Mouse (Mus musculus): ENCODE results near the gene Rpl39. TPM values are rescaled to one million over a fixed set of nuclear protein-coding genes. Genes with fewer than 3 reads are reported as not detected.
"Not testable (repeated sequence)": the region's sequence is repeated elsewhere in the genome, so short reads cannot be mapped to it uniquely, and the experiment has no call there.

The Rpl39 gene
- total RNA-seq (2017), result 1,433 to 1,582 TPM (median 1,501 TPM) in 3 replicates

DNA sequence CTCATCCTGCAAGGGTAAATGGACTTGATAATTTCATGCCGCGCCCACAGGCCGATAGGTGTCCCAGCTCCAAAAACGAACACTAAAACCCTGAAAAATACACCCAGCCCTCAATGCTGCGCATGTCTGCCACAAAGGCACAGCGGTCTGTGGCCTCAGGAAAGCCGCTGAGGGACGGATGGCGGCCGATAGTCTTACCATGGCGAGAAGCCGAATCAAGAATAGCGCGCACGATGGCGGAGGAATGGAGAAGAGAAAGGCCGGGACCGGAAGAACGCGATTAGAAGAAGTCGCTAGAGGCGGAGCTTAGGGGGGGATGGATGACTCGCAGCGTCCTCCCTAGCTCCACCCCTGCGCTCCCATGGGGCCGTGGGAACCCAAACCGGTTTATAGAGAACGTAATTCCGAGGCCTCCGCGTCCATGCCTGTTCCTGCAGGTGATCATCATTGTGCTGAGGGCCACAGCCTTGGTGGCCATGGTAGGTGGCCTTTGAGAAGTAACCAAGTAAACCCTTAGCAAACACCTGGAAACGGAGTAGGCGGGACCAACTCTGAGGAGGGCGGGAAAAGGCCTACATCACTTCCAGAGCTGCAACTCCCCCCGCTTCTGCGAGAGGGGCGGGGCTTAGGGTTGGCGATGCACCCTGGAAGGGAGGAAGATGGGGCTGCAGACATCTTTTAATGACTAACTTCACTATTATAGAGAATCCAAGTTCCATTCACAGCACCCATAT is at the start of gene Rpl39:
Rpl39 (minus strand) TSS at position 476 of the 734 bp plus-strand sequence.
- peak; percentile 93 for ATAC-seq (replicated peaks; ENCODE audit: insufficient number of reproducible peaks, low FRiP score, low TSS enrichment, poor library complexity, severe bottlenecking)

DNA sequence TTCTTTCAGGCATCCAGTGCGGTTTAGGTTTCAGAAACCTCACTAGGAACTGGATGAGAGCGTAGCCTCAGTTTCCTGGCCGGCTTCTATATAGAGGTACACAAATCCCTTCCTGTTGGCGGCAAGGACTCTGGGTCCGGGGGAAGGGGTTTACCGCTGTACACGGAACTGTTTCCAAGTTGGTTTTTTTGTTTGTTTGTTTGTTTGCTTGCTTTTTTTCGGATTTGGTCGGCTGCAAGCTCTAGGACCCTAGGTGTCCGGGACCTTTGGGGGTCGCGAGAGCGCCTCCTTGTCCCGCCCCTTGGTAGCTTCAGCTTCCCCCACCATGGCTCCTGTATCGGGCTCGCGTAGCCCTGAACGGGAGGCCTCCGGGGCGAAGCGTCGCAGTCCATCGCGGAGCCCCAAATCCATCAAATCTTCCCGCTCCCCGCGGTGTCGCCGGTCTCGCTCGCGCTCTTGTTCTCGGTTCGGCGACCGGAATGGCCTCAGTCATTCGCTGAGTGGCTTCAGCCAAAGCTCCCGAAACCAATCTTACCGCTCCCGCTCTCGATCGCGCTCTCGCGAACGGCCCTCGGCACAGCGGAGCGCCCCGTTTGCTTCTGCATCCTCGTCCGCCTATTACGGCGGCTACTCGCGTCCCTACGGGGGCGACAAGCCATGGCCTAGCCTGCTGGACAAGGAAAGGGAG is 41.6 kb upstream of the Rpl39 start, which contains the start of gene Nkap:
Nkap (plus strand) TSS at position 125 of the 688 bp plus-strand sequence.
- ATAC-seq (replicated peaks; ENCODE audit: insufficient number of reproducible peaks, low FRiP score, low TSS enrichment, poor library complexity, severe bottlenecking), result peak; percentile 93

DNA sequence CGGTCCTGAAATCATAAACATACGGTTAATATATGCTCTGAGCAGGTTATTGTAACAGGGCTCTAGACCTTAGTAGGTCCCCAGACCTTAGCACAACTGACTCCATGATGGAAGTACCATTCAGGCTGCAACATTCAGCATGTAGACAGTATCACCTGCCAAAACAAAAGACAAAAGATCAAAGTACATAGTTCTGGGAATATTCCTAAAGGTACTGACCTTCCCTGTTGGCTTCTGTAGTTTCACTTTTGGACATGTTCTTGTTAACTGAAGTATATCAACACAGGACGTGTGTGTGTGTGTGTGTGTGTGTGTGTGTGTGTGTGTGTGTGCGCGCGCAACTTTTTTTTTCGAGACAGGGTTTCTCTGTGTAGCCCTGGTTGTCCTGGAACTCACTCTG is 40.3 kb upstream of the Rpl39 start:
- ATAC-seq (replicated peaks; ENCODE audit: insufficient number of reproducible peaks, low FRiP score, low TSS enrichment, poor library complexity, severe bottlenecking), result no peak

DNA sequence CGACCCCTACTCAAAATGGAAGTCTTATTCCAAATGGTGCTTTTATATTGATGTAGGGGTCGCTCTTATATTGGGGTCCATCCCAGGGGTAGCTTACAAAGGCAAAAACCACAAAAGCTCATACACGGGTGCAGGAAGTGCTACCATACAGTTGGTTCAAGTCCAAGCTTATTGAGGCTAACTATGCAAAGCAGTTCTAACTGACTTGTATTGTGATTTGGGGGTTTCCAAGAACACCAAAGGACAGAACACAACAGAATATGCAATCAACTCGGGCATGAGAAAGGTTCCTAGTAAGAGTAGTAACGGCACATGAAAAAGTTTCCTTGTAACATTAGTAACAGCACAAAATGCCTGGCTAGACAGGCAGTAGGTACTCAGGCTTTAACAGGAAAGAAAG is 35.0 kb upstream of the Rpl39 start:
- no peak for ATAC-seq (replicated peaks; ENCODE audit: insufficient number of reproducible peaks, low FRiP score, low TSS enrichment, poor library complexity, severe bottlenecking)

DNA sequence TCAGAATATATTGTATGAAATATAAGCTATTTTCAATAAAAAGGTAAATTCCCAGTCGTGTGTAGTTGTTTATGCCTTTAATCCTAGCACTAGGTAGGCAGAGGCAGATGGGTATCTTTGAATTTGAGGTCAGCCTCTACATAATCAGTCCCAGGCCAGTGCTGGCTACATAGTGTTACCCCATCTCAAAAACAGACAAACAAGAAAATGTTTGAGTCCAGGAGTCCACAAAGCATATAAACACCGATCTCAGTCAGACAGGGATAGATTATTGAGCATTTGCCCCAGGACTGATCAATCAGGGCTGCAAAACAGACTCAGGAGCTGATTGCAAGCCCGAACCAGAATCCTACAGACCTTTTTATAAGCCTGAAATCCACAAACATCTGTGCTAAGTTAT is 34.4 kb upstream of the Rpl39 start:
- no peak for ATAC-seq (replicated peaks; ENCODE audit: insufficient number of reproducible peaks, low FRiP score, low TSS enrichment, poor library complexity, severe bottlenecking)

DNA sequence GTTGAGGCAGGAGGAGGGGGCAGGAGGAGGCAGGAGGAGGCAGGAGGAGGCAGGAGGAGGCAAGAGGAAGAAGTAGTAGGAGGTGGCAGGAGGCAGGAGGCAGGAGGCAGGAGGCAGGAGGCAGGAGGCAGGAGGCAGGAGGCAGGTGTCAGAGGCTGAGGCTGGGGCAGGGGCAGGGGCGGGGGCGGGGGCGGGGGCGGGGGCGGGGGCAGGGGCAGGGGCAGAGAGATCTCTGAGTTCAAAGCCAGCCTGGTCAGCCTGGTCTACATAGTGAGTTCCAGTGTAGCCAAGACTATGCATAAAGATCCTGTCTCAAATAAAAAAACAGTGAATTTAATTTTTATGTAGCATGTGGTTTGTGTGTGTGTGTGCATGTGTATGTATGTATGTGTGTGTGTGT is 31.9 kb upstream of the Rpl39 start:
- ATAC-seq (replicated peaks; ENCODE audit: insufficient number of reproducible peaks, low FRiP score, low TSS enrichment, poor library complexity, severe bottlenecking), result no peak

DNA sequence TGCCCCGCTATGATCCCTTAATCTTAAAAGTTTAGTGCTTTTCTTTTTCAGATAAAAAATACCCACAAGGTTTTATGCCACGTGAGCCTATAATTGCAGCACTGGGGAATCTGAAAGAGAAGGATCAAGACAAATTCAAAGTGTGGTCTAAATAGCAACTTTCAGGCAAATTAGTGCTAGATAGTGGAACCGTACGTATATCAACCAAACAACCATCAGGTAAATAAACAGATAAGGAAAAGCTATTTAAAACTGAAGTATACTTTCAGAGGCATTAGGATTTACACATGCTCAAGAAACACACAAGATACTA is 25.6 kb upstream of the Rpl39 start:
- ATAC-seq (replicated peaks; ENCODE audit: insufficient number of reproducible peaks, low FRiP score, low TSS enrichment, poor library complexity, severe bottlenecking), result no peak

DNA sequence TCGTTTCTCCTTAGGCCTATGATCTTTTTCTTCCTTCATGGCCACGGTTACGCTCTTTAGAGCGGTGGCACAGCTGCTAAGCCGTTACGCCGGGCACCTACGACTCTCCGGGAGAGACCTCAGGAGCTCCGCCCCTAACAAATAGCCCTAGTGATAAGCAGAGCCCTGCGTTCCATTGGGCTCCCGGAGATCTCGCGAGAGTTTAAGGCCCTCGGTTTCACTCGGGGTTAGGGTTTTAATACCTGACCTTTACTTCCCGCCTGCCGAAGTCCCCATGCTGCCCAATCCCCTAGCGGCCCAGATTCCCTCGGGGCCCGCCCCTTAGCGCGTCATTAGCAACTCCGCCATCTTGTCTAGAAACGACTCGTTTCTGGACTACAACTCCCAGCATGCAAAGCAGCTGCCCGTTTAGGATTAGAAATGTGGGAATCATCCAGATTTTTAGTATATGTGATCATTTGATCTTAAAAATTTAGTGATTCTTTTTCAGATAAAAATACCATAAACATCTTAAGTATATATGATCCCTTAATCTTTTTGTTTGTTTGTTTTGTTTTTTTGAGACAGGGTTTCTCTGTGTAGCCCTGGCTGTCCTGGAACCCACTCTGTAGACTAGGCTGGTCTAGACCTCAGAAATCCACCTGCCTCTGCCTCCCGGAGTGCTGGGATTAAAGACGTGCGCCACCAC is 25.1 kb upstream of the Rpl39 start, which contains the start of gene Upf3b:
Upf3b (minus strand) TSS at position 130 of the 688 bp plus-strand sequence.
- peak; percentile 100 for ATAC-seq (replicated peaks; ENCODE audit: insufficient number of reproducible peaks, low FRiP score, low TSS enrichment, poor library complexity, severe bottlenecking)

DNA sequence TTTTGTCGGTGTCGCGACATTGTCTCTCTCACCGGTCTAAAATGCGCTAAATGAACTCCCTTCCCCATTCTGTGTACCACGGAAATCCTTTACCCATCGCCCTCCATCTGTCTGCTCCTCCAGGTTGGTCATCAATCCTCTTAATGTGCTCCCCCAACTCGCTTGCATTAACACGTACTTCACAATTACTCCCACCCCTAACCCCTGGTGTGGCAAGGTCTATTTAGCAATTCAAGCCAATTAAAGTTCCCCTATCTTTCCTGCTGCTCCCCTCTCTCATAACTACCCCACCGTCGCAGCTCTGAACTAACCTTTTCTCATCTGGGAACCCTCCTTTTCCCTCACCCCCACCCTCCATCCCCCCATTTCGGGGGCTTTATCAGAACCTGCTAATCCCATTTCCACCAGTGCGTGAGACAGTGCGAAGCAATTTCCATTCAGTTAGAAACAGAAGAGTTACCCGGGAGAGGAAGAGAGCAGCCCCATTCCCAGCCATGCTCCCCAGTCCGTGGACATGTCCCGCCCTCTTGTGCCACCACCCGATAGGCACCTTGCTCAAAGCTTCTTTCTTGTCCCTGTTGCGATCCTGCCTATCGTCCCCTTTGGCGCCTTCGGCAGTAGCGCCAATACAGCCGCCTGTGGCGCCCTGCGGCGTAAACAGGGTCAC is 24.5 kb upstream of the Rpl39 start:
- ATAC-seq (replicated peaks; ENCODE audit: insufficient number of reproducible peaks, low FRiP score, low TSS enrichment, poor library complexity, severe bottlenecking), result no peak

DNA sequence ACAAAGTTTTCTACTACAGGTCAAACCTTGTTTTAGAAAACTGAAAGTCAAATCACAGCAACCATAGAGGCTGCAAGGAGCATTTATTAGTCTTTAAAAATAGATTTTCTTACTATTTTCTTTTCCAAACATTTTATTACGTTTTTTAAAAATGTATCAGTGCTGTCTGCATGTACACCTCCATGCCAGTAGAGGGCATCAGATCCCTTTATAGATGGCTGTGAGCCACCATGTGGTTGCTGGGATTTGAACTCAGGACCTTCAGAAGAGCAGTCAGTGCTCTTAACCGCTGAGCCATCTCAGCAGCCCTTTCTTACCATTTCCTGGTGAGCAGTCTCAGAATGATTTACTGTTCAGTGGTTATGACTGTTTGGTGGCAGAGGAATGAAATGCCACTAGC is 18.6 kb upstream of the Rpl39 start:
- no peak for ATAC-seq (replicated peaks; ENCODE audit: insufficient number of reproducible peaks, low FRiP score, low TSS enrichment, poor library complexity, severe bottlenecking)

DNA sequence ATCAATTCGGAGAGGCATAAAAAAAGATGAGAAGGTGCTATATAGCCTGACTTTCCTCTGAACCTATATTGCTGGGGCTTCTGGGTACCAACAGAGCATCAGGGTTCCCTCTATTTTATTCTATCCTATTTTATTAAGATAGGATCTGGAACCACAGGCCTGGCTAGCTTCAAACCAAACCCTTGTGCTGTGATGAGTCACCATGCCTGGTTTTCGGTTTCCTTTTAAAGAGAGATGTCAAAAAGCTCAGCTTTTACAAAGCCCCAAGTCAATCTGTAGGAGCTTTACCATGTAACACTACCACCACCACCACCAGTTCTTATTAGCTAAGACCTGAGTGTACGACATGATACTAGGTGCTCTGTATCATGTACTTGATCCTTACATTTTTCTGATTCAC is 13.5 kb upstream of the Rpl39 start:
- no peak for ATAC-seq (replicated peaks; ENCODE audit: insufficient number of reproducible peaks, low FRiP score, low TSS enrichment, poor library complexity, severe bottlenecking)

DNA sequence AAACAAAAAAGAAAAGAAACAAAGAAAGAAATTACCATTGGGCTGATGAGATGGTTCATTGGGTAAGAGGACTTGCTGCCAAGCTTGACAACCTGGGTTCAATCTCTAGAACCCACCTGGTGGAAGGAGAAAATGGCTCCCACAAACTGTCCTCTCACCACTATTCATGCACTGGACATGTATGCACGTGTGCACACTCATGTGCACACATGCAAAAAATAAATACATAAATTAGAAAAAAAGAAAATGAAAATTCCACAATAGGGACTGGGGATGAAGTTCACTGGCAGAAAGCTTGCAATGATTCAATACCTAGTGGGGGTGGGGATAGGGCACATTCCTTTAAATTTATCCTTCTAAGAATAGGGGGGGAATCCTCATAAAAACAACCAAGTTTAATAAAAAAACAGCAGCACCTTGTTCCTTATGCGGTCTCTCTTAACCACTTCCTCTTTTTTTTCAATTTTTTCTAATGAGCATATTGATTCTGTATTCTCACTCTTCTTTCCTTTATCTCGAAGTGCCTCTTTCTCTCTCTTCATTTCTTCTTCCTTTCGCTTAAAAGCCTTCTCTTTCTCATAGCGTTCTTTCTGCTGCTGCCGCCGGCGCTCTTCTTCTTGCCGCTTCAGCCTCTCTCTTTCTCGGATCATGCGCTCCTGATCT is 10.0 kb upstream of the Rpl39 start:
- ATAC-seq (replicated peaks; ENCODE audit: insufficient number of reproducible peaks, low FRiP score, low TSS enrichment, poor library complexity, severe bottlenecking), result no peak

DNA sequence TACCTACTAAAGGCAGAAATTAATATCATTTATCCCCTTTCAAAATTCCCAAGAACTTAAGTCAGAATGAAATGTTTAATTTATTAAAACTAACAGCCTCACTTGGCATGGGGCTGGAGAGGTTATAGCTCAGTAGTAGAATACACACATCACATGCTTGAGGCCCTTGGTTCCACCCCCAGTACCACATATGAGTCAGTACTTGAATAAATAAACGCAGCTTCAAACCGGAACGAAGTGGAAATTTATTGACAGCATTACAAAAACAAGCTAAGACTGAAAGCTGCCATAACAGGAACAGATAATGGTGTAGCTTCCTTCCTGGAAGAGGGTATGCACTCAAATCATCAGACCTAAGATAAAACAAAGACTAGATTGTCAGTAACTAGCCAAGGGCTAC is 6.3 kb upstream of the Rpl39 start:
- no peak for ATAC-seq (replicated peaks; ENCODE audit: insufficient number of reproducible peaks, low FRiP score, low TSS enrichment, poor library complexity, severe bottlenecking)

DNA sequence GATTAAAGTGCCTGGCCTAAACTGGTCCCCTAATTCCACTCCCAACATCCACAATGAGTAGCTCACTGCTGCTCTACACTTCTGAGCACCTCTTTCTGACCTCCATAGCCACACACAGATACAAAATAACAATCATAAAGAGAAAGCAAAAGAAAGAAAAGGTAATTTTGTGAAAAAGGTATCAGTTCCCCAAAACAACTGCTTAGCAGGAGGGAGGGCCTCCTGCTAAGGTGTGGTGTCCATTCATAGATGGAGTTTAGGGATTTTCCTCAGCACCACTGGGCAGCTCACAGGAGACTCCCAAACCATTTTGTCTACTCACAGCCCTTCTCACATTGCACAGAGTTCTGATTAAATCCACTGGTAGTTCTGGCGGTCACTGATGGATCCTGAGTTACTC is 3.6 kb upstream of the Rpl39 start:
- ATAC-seq (replicated peaks; ENCODE audit: insufficient number of reproducible peaks, low FRiP score, low TSS enrichment, poor library complexity, severe bottlenecking), result no peak

DNA sequence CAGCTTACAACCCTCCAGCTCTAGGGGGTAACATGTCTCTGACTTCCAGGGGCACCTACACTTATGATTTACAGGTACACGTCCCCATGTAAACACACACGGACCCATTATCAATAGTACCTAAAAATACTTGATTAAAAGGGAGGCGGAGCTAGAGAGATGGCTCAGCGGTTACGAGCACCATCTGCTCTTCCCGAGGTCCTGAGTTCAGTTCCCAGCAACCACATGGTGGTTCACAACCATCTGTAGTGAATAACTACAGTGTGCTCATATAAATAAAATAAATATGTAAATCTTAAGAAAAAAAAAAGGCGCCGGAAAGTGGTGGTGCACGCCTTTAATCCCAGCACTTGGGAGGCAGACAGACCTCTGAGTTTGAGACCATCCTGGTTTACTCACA is 463 bp upstream of the Rpl39 start:
- no peak; the same call in 1 of the 2 replicates for ATAC-seq (replicated peaks; ENCODE audit: insufficient number of reproducible peaks, low FRiP score, low TSS enrichment, poor library complexity, severe bottlenecking)

DNA sequence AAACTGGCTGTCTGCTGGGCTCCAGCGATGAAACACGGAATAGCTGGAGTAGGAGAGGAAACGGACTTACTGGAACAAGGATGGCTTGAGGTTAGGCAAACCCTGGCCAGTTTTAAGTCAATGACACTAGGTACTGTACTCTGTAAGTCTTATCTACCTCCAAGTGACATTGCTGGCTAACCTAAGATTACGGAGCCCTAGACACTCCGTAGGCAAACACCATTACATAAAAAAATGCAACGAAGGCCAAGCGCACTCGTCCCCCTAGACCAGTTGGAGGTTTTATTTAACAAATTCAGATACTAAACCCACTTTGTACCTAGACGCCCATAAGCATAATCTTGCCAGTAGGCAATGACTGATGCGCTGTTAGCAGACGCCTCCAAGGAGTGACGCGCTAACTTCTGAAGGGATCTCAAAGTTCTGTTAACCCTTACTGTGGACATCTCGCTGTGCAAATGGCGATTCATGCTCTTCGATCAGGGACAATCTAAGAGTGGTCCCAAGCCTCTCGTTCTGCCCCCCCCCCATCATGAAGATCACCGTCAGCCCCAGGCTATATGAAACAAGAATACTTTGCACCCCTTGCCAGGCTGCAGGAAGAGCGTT is 780 bp downstream of the Rpl39 start:
- no peak for ATAC-seq (replicated peaks; ENCODE audit: insufficient number of reproducible peaks, low FRiP score, low TSS enrichment, poor library complexity, severe bottlenecking)

DNA sequence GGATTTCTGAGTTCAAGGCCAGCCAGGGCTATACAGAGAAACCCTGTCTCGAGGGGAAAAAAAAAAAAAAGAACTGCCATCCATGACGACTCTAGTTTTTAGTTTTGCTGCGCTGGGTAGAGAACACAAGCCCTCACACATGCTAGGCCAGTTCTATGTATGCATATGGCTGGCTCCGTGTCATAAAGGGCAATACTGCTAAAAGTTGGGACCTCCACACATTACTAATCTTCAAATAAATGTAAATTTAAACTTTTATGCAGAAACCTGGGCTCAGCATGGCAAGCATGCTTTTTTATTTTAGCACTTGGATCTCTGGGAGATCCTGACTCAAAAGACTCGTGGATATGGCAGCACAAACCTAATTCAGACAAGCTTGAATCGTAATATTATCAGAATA is 4.0 kb downstream of the Rpl39 start:
- ATAC-seq (replicated peaks; ENCODE audit: insufficient number of reproducible peaks, low FRiP score, low TSS enrichment, poor library complexity, severe bottlenecking), result no peak

DNA sequence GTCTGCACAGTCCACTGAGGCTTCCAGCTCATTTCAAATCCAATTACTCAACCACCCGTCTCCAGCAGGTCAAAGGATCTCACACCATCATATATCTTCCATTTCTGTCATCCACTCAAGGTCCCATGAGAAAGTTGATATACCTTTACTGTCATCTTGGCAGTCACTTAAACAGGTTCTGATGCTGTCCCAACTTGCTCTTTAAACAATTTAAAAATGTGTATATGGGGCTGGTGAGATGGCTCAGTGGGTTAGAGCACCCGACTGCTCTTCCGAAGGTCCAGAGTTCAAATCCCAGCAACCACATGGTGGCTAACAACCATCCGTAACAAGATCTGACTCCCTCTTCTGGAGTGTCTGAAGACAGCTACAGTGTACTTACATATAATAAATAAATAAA is 4.9 kb downstream of the Rpl39 start:
- ATAC-seq (replicated peaks; ENCODE audit: insufficient number of reproducible peaks, low FRiP score, low TSS enrichment, poor library complexity, severe bottlenecking), result not testable (repeated sequence)

All from monocyte, adult 5-6 weeks (primary cell).